Mouse (Mus musculus): ENCODE measurements around the gene Grik4.

The Grik4 gene

GRCm38 (mm10) chr9:42859959-42860794 lies 84.1 kb downstream of the Grik4 start:
- DNase-seq (ENCODE audit: low spot score), result no peak

GRCm38 (mm10) chr9:42858998-42859690 lies 85.1 kb downstream of the Grik4 start:
- DNase-seq (ENCODE audit: low spot score), result peak; percentile 8

- DNase-seq (ENCODE audit: low spot score), result no peak
Observed at GRCm38 (mm10) chr9:42858576-42858975, 85.7 kb downstream of the Grik4 start.

GRCm38 (mm10) chr9:42857756-42858155 lies 86.5 kb downstream of the Grik4 start:
- no peak for DNase-seq (ENCODE audit: low spot score)

- no peak for DNase-seq (ENCODE audit: low spot score)
Observed at GRCm38 (mm10) chr9:42853077-42853476, 91.2 kb downstream of the Grik4 start.

- DNase-seq (ENCODE audit: low spot score), result no peak
Observed at GRCm38 (mm10) chr9:42850063-42850462, 94.2 kb downstream of the Grik4 start.

- DNase-seq (ENCODE audit: low spot score), result no peak
Observed at GRCm38 (mm10) chr9:42848061-42848460, 96.2 kb downstream of the Grik4 start.

- DNase-seq (ENCODE audit: low spot score), result no peak
Observed at GRCm38 (mm10) chr9:42846676-42847425, 97.4 kb downstream of the Grik4 start.

- no peak for DNase-seq (ENCODE audit: low spot score)
Observed at GRCm38 (mm10) chr9:42846139-42846538, 98.2 kb downstream of the Grik4 start.

GRCm38 (mm10) chr9:42844301-42844700 lies 100.0 kb downstream of the Grik4 start:
- DNase-seq (ENCODE audit: low spot score), result no peak

- DNase-seq (ENCODE audit: low spot score), result no peak
Observed at GRCm38 (mm10) chr9:42838299-42838698, 106.0 kb downstream of the Grik4 start.

GRCm38 (mm10) chr9:42837498-42837897 lies 106.8 kb downstream of the Grik4 start:
- no peak for DNase-seq (ENCODE audit: low spot score)

- DNase-seq (ENCODE audit: low spot score), result no peak
Observed at GRCm38 (mm10) chr9:42831558-42831957, 112.7 kb downstream of the Grik4 start.

- DNase-seq (ENCODE audit: low spot score), result no peak
Observed at GRCm38 (mm10) chr9:42819247-42819646, 125.0 kb downstream of the Grik4 start.

GRCm38 (mm10) chr9:42816815-42817214 lies 127.5 kb downstream of the Grik4 start:
- DNase-seq (ENCODE audit: low spot score), result no peak

GRCm38 (mm10) chr9:42809146-42809545 lies 135.1 kb downstream of the Grik4 start:
- DNase-seq (ENCODE audit: low spot score), result no peak

GRCm38 (mm10) chr9:42808394-42808793 lies 135.9 kb downstream of the Grik4 start:
- DNase-seq (ENCODE audit: low spot score), result no peak

- no peak for DNase-seq (ENCODE audit: low spot score)
Observed at GRCm38 (mm10) chr9:42803061-42803491, 141.2 kb downstream of the Grik4 start.

GRCm38 (mm10) chr9:42801929-42802328 lies 142.4 kb downstream of the Grik4 start:
- no peak for DNase-seq (ENCODE audit: low spot score)

- no peak for DNase-seq (ENCODE audit: low spot score)
Observed at GRCm38 (mm10) chr9:42800138-42800537, 144.2 kb downstream of the Grik4 start.

- DNase-seq (ENCODE audit: low spot score), result no peak
Observed at GRCm38 (mm10) chr9:42799694-42800093, 144.6 kb downstream of the Grik4 start.

- DNase-seq (ENCODE audit: low spot score), result no peak
Observed at GRCm38 (mm10) chr9:42799242-42799641, 145.1 kb downstream of the Grik4 start.

GRCm38 (mm10) chr9:42798280-42798679 lies 146.0 kb downstream of the Grik4 start:
- DNase-seq (ENCODE audit: low spot score), result no peak
